Mouse (Mus musculus): ENCODE data around the gene Katnal1. TPM values are rescaled to one million over a fixed set of nuclear protein-coding genes. Genes with fewer than 3 reads are reported as not detected.
A peak's percentile ranks its signal among the peaks of the same experiment; 100 is the strongest.

The Katnal1 gene
- polyA plus RNA-seq, 1 experiment from 2014 or later: 38.0 TPM

GRCm38 (mm10) chr5:148825732-148826131 lies 103.4 kb downstream of the Katnal1 start:
- ATAC-seq (ENCODE audit: low FRiP score) (no peak), DNase-seq (ENCODE audit: low spot score) (no peak)
- Histone ChIP-seq H3K36me3 (replicated peaks; ENCODE audit: control insufficient read depth, insufficient read depth) (no peaks in the 10 kb centered on the region), H3K4me2 (replicated peaks) (no peak overlapping the region), H3K27me3 (ENCODE audit: control insufficient read depth, insufficient read depth, low read length) (no peaks in the 10 kb centered on the region), H3K4me1 (replicated peaks; ENCODE audit: control insufficient read depth, insufficient read depth, low read length) (peaks cover 3% of the 10 kb centered on the region; the same call in 1 of the 2 replicates), H3K9me3 (ENCODE audit: control insufficient read depth, low read length) (no peaks in the 10 kb centered on the region), H3K4me3 (replicated peaks; ENCODE audit: low read length) (no peak overlapping the region), H3K9ac (no peak overlapping the region), H3K27ac (no peak overlapping the region)
- 80% methylated on average over 7 of the region's 7 CpGs for WGBS

DNA sequence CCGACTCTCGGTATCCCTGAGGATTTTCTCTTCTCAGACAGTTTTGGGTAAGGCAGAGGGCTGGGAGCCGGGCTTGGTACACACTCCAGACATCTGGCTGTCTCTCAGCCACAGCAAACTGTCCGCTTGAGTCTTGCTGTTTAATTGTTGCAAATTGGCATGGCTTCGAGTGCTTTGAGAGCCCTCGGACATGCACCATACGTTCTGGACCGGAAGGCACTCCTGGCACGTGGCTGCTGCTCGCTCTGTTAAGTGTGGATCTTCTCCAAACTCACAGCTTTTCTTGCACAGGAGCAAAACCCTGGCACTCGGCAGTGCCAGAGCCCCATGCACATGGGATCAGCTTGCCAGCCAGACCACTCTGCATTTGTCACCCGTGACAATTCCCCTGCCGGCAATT lies 106.3 kb downstream of the Katnal1 start:
- H3K27ac ChIP-seq: no peak overlapping the region
- DNase-seq (ENCODE audit: low spot score): no peak
- no peak overlapping the region for H3K9ac ChIP-seq
- no peaks in the 10 kb centered on the region for H3K36me3 ChIP-seq (replicated peaks; ENCODE audit: control insufficient read depth, insufficient read depth)
- no peaks in the 10 kb centered on the region for H3K9me3 ChIP-seq (ENCODE audit: control insufficient read depth, low read length)
- 66% methylated on average over 13 of the region's 13 CpGs for WGBS
- no peak overlapping the region for H3K4me3 ChIP-seq (replicated peaks; ENCODE audit: low read length)
- H3K27me3 ChIP-seq (ENCODE audit: control insufficient read depth, insufficient read depth, low read length): no peaks in the 10 kb centered on the region
- no peak overlapping the region for H3K4me2 ChIP-seq (replicated peaks)
- 0 out of 2 replicates have a peak, but pooled peaks have one; percentile 31 for ATAC-seq (ENCODE audit: low FRiP score)
- peaks cover 11% of the 10 kb centered on the region for H3K4me1 ChIP-seq (replicated peaks; ENCODE audit: control insufficient read depth, insufficient read depth, low read length)

Other genes with a start within 250 kb of the Katnal1 start
- 0.33 and 2.6 TPM in 2 replicates for gene Gm42791, start 65.8 kb upstream of the Katnal1 start, polyA plus RNA-seq (2014; fragmentation: Nextera tagmentation; extraction: Ambion mirVana)

Measured in hindbrain, embryonic 14.5 days (tissue).